Mouse (Mus musculus) lung, adult 18-20 months (tissue): ENCODE results near the gene 9230110F15Rik.
"Not testable (repeated sequence)": the region's sequence is repeated elsewhere in the genome, so short reads cannot be mapped to it uniquely, and the experiment has no call there.

Experiments used
- DNase-seq, 2 experiments: peaks; one replicate each; pipeline ENCODE4 v3.0.0; 2022; ENCODE audit warnings: mixed read lengths in 2 of 2

Gene 9230110F15Rik

GRCm38 (mm10) chr9:35844050-35844449 is at the start of gene 9230110F15Rik:
Gene 9230110F15Rik, minus strand, starts transcription at chr9:35844150.
- DNase-seq = no peak

DNA sequence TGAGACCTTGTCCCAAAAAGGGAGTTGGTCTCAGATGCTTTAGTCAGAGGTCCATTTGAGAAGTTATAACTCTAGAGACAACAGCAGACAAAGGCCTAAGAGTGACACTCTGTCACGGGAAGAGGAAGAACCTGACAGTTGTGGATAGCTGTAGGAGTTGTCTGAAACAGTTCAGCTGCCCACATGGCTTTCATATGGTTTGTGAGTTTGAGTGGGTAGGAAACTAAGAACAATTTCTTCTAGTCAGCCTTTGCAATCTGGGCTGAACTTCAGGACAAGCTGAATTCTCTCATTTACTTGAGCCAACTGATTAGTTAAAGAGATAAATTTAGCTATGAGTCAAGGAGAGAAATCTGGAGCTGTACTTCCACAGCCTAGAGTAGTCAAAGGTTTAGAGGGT is 49.2 kb upstream of the 9230110F15Rik start:
- DNase-seq = not testable (repeated sequence)

- DNase-seq = not testable (repeated sequence)
These were observed 26.1 kb downstream of the 9230110F15Rik start for GRCm38 (mm10) chr9:35817881-35818280.

- no peak for DNase-seq
These were observed 45.8 kb downstream of the 9230110F15Rik start for GRCm38 (mm10) chr9:35798146-35798545.

DNA sequence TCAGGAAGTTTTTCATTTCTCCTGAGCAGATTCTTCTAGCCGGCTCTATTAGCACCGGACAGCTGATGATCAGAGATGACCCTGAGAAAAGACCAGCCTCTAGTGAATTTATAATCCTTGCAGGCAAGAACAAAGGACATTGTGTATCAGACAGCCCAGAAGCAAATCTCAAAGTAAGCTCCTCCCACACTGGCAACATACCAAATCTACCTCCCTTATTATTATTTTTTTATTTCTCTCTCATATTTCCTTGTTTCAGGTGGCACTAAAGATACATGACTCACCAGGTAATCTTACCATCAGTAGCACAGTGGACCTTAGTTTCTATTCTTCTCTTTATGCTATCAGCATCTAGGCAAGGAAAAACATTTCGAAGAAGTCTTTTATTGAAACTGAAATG is 53.9 kb downstream of the 9230110F15Rik start, which contains the start of the genes Gm27235 and D730048I06Rik:
TSS of gene Gm27235 (minus strand) at position 101 of the 400 bp plus-strand sequence.
TSS of gene D730048I06Rik (minus strand) at position 112 of the 400 bp plus-strand sequence.
- no peak for DNase-seq
